Mouse (Mus musculus): ENCODE measurements around the gene Kcnmb4.

The Kcnmb4 gene

GRCm38 (mm10) chr10:116402742-116403425, 70.8 kb downstream of the Kcnmb4 start:
- DNase-seq (ENCODE audit: extremely low spot score): no peak

- DNase-seq (ENCODE audit: extremely low spot score): peak; percentile 21
Observed at GRCm38 (mm10) chr10:116397973-116398372, 75.7 kb downstream of the Kcnmb4 start.

- no peak for DNase-seq (ENCODE audit: extremely low spot score)
Observed at GRCm38 (mm10) chr10:116397573-116397972, 76.1 kb downstream of the Kcnmb4 start.

GRCm38 (mm10) chr10:116396966-116397365, 76.7 kb downstream of the Kcnmb4 start:
- no peak for DNase-seq (ENCODE audit: extremely low spot score)

GRCm38 (mm10) chr10:116396279-116396678, 77.4 kb downstream of the Kcnmb4 start:
- no peak for DNase-seq (ENCODE audit: extremely low spot score)

- DNase-seq (ENCODE audit: extremely low spot score): no peak
Observed at GRCm38 (mm10) chr10:116394585-116394984, 79.1 kb downstream of the Kcnmb4 start.

GRCm38 (mm10) chr10:116393790-116394475, 79.7 kb downstream of the Kcnmb4 start:
- DNase-seq (ENCODE audit: extremely low spot score): no peak

GRCm38 (mm10) chr10:116388840-116389239, 84.8 kb downstream of the Kcnmb4 start:
- peak; percentile 27 for DNase-seq (ENCODE audit: extremely low spot score)

GRCm38 (mm10) chr10:116386391-116386885, 87.2 kb downstream of the Kcnmb4 start:
- no peak for DNase-seq (ENCODE audit: extremely low spot score)

- DNase-seq (ENCODE audit: extremely low spot score): no peak
Observed at GRCm38 (mm10) chr10:116384401-116384800, 89.3 kb downstream of the Kcnmb4 start.

GRCm38 (mm10) chr10:116382826-116383685, 90.6 kb downstream of the Kcnmb4 start:
- DNase-seq (ENCODE audit: extremely low spot score): peak; percentile 13

GRCm38 (mm10) chr10:116376853-116377252, 96.8 kb downstream of the Kcnmb4 start:
- no peak for DNase-seq (ENCODE audit: extremely low spot score)

- DNase-seq (ENCODE audit: extremely low spot score): no peak
Observed at GRCm38 (mm10) chr10:116374111-116374510, 99.6 kb downstream of the Kcnmb4 start.

GRCm38 (mm10) chr10:116370991-116371725, 102.5 kb downstream of the Kcnmb4 start:
- no peak for DNase-seq (ENCODE audit: extremely low spot score)
